Mouse (Mus musculus) limb, embryonic 11.5 days (tissue): ENCODE measurements around the gene 9330182L06Rik. TPM values are rescaled to one million over a fixed set of nuclear protein-coding genes. Genes with fewer than 3 reads are reported as not detected.

Source experiments
- ATAC-seq: fragments of 200-750 bp; cut with Nextera tagmentation; 2 replicates; pipeline ENCODE4 v1.8.0; 2017; ENCODE audit warnings: low read depth; ENCODE audit not compliant: insufficient number of reproducible peaks, low FRiP score, low TSS enrichment
- DNase-seq: peaks from one replicate; pipeline ENCODE4 v3.0.0-alpha.2; 2015; ENCODE audit warnings: low spot score
- H3K27ac ChIP-seq: fragments of 300-500 bp; sonication (generic); replicated peaks from 2 replicates; pipeline ENCODE4 v1.5.1; 2014; ENCODE audit warnings: low read depth, mild to moderate bottlenecking, low read length
- H3K27me3 ChIP-seq: fragments of 300-500 bp; sonication (generic); 2 replicates; pipeline ENCODE4 v1.6.1; 2014; ENCODE audit warnings: mild to moderate bottlenecking, low read length, mixed read lengths; ENCODE audit not compliant: control insufficient read depth, insufficient read depth
- H3K36me3 ChIP-seq: fragments of 300-500 bp; sonication (generic); 2 replicates; pipeline ENCODE4 v1.6.1; 2014; ENCODE audit warnings: mild to moderate bottlenecking, low read length, moderate library complexity, mixed read lengths; ENCODE audit not compliant: control insufficient read depth, insufficient read depth
- H3K4me1 ChIP-seq: fragments of 300-500 bp; sonication (generic); 2 replicates; pipeline ENCODE4 v1.6.1; 2014; ENCODE audit warnings: low read length, mixed read lengths; ENCODE audit not compliant: control insufficient read depth, insufficient read depth
- H3K4me2 ChIP-seq: fragments of 300-500 bp; sonication (generic); 2 replicates; pipeline ENCODE4 v1.6.1; 2014; ENCODE audit warnings: low read depth, mild to moderate bottlenecking, moderate library complexity; ENCODE audit not compliant: severe bottlenecking
- H3K4me3 ChIP-seq: fragments of 300-500 bp; sonication (generic); 2 replicates; pipeline ENCODE4 v1.5.1; 2014; ENCODE audit warnings: low read depth, low read length
- H3K9ac ChIP-seq: fragments of 300-500 bp; sonication (generic); 2 replicates; pipeline ENCODE4 v1.6.1; 2014; ENCODE audit warnings: mild to moderate bottlenecking, low read length
- H3K9me3 ChIP-seq: fragments of 300-500 bp; sonication (generic); 2 replicates; pipeline ENCODE4 v1.6.1; 2016; ENCODE audit warnings: low read length; ENCODE audit not compliant: control insufficient read depth
- WGBS: fragments of 180-500 bp; shearing (Covaris S2); extraction: QIAGEN DNeasy Blood & Tissue Kit; methylation state at CpG from one replicate; pipeline ENCODE4 v1.1.7; 2014; 5-methylcytosine and 5-hydroxymethylcytosine counted together
- polyA plus RNA-seq: library from polyadenylated mRNA; unstranded; fragments of >200 nt; fragmentation: Nextera tagmentation; extraction: Ambion mirVana; gene quantifications from 2 replicates; pipeline ENCODE4 v1.2.1, GENCODE M21; 2014

9330182L06Rik gene
- polyA plus RNA-seq, 1 experiment from 2014 or later: 2.7 TPM

DNA sequence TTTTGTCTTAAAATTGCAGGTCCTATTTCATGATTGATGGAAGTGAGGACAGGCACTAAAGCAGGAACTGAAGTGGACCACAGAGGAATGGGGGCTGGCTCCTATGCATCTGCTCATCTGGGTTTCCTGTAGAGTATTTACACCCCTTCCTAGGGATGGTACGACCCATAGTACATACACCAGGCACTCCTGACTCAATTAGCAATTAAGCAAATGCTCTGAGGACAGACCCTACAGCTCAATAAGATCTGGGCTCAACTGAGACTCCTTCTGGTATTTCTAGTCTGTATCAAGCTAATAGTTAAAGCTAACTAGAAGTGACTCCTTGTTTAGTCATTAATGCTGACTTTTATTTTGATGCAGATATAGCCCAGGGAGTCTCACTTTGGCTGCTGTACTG, 60.9 kb downstream of the 9330182L06Rik start:
- no peak overlapping the region for H3K4me2 ChIP-seq
- no peak overlapping the region for H3K9ac ChIP-seq
- ATAC-seq (no peak), DNase-seq (no peak)
- no peaks in the 10 kb centered on the region for H3K27me3 ChIP-seq
- no peak overlapping the region for H3K27ac ChIP-seq
- H3K4me3 ChIP-seq: no peak overlapping the region
- H3K9me3 ChIP-seq: no peaks in the 10 kb centered on the region
- H3K4me1 ChIP-seq: no peaks in the 10 kb centered on the region
- WGBS: 67% methylated on average over 1 of the region's 1 CpGs
- H3K36me3 ChIP-seq: no peaks in the 10 kb centered on the region

DNA sequence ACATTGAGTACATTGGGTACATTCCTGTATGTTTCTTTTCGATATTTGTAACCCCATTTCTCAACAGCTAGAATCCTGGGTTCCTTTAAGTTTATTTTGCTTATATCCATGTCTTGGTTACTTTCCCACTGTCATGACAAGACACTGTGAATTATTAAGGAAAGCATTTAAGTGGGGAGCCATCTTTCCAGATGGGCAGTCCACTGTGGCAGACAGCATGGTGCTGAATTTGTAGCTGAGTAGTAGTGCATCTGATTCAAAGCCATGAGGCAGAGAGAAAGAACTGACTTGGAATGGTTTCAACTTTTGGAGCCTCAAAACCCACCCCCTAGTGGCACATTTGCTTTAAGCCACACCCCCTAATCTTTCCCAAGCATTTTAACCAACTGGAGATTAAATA, 61.6 kb downstream of the 9330182L06Rik start:
- no peak overlapping the region for H3K4me2 ChIP-seq
- H3K36me3 ChIP-seq: no peaks in the 10 kb centered on the region
- no peak for DNase-seq
- no peak for ATAC-seq
- H3K27ac ChIP-seq: no peak overlapping the region
- H3K4me1 ChIP-seq: no peaks in the 10 kb centered on the region
- WGBS: 91% methylated on average over 1 of the region's 1 CpGs
- H3K9ac ChIP-seq: no peak overlapping the region
- H3K9me3 ChIP-seq: no peaks in the 10 kb centered on the region
- no peaks in the 10 kb centered on the region for H3K27me3 ChIP-seq
- no peak overlapping the region for H3K4me3 ChIP-seq

DNA sequence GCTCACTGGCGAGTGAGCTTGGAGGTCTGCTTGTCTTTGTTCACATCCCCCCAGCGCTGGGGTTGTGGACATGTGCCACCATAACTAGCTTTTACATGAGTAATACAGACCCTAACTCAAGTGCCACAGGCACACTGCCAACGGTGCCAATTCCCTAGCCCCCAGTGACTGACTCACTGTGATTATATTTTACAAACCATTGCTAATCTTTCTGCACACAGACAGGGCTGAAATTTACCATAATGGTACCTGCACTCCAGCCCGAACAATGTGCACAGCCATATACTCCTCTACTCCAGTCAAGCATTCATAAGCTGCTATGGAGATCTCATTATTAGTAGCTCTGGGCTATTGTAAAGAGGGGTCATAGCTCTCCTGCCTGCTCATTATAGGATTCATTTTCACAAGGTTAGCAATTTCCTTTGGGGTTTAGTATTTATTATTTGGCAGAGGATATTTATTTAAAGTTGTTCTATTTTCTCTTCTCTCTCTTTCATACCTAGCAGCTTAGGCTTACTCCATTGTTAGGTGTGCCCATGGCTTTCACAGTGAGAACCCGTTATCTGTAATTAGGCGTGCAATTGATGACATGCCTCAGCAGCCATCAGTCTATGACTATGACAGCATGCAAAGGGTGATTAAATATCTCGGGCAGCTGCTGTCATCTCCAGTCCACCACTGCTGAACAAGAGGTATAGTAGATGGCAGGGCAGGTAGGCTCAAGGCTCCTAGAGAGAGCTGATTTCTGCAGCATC, 73.0 kb downstream of the 9330182L06Rik start:
- no peak for DNase-seq
- no peaks in the 10 kb centered on the region for H3K4me1 ChIP-seq
- no peaks in the 10 kb centered on the region for H3K36me3 ChIP-seq
- no peak overlapping the region for H3K9ac ChIP-seq
- H3K27me3 ChIP-seq: no peaks in the 10 kb centered on the region
- 80% methylated on average over 7 of the region's 7 CpGs for WGBS
- H3K4me2 ChIP-seq: no peak overlapping the region
- H3K9me3 ChIP-seq: no peaks in the 10 kb centered on the region
- no peak for ATAC-seq
- no peak overlapping the region for H3K27ac ChIP-seq
- no peak overlapping the region for H3K4me3 ChIP-seq

DNA sequence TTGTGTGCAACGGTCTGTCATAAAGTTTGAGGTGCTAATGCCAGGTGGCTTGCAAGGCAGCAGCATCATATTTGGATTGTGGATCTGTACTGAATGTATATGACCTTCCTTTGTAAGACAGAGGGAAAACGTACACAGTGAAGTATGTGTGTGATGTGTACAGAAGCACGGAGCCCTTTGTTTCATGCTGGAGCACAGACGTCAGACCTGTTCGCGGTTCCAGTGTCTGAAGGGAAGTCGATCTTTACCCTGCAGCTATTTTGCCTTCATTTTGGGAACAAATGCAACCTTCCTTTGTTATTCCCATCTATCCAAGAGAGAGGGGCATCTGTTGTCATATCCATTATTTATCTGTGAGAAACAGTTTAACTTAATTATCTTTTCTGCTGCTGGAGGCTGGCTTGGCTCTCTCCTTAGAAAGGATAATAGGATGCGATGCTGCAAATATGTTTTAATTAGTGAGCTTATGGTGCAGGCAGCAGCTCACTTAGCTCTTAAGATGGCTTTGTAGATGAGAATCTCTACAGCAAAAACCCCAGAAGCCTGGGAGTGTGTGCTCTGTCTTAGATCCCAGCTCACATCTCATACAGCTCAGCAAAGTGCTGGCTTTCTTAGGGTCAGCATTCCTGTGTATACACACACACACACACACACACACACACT, 73.7 kb downstream of the 9330182L06Rik start:
- no peaks in the 10 kb centered on the region for H3K9me3 ChIP-seq
- no peak overlapping the region for H3K4me2 ChIP-seq
- WGBS: 88% methylated on average over 8 of the region's 8 CpGs
- no peaks in the 10 kb centered on the region for H3K4me1 ChIP-seq
- H3K9ac ChIP-seq: no peak overlapping the region
- DNase-seq: no peak
- H3K27ac ChIP-seq: no peak overlapping the region
- no peak overlapping the region for H3K4me3 ChIP-seq
- no peaks in the 10 kb centered on the region for H3K36me3 ChIP-seq
- no peak for ATAC-seq
- H3K27me3 ChIP-seq: no peaks in the 10 kb centered on the region

DNA sequence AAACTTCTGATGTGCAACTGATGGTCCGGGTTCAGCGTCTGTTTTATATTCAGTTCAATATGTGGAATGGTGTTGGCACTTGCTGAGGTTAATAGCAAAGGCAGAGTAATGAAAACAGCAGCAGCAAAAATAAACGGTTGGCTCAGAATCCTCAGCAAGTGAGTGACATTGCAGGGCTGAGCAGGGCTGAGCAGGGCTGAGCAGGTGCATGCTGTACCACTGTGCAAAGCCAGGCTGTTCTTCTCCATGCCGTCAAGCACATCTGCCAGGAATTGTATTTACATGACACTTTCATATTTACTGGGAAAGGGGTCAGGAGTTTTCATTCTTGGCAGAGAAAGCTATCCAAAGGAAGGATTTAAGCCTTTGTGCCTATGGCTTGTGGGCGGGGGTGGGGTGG, 78.7 kb downstream of the 9330182L06Rik start:
- Histone ChIP-seq H3K4me3 (no peak overlapping the region), H3K4me2 (no peak overlapping the region), H3K27me3 (no peaks in the 10 kb centered on the region), H3K9me3 (no peaks in the 10 kb centered on the region), H3K4me1 (no peaks in the 10 kb centered on the region), H3K36me3 (no peaks in the 10 kb centered on the region), H3K9ac (no peak overlapping the region), H3K27ac (no peak overlapping the region)
- 54% methylated on average over 5 of the region's 5 CpGs for WGBS
- ATAC-seq: no peak
- no peak for DNase-seq

DNA sequence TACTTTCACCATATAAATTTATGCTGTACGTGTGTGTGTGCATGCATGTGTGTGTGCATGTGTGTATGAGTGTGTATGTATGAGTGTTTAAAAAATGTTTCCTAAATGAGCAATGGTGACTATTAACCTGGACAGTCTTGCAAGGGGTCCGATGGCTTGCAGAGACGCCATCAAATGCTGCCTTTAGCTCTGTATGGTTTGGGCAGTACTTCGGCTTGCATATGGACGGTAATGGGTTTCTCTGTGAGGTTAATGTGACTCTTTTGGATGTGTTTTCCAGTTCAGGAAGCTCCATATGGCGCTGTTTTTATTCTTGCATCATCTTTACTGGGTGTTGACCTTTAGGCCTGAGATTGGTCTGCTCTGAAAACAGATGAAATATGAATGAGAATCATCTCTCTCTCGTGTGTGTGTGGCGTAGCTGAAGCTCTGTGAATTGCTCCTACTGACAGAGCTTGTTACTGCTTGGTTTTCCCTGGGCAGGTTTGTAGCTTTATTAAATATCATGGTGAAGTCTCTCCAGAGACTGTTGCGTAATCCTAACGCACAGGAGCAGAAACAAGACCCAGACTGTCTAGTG, 79.2 kb downstream of the 9330182L06Rik start:
- no peak overlapping the region for H3K9ac ChIP-seq
- no peaks in the 10 kb centered on the region for H3K4me1 ChIP-seq
- H3K9me3 ChIP-seq: no peaks in the 10 kb centered on the region
- no peaks in the 10 kb centered on the region for H3K36me3 ChIP-seq
- H3K4me2 ChIP-seq: no peak overlapping the region
- no peak for ATAC-seq
- H3K27ac ChIP-seq: no peak overlapping the region
- no peaks in the 10 kb centered on the region for H3K27me3 ChIP-seq
- WGBS: 85% methylated on average over 10 of the region's 10 CpGs
- no peak for DNase-seq
- no peak overlapping the region for H3K4me3 ChIP-seq

DNA sequence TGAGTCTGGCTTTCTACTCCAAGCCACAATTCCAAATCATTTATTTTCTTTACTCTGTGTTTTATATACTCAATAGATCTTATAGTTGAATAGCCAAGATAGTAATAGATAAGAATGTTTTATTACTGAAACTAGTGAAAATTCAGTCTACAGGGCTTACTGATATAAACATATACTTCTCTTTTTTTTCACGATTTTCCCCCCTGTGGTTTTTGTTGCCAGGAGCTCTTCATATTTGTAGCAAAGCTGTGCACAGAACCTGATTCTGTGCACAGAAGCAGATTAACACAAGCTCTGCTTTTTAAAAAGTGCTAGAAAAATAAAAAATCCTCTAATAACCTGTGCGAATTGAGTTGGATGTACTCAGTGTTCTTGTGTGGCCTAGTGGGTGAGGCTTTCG, 79.7 kb downstream of the 9330182L06Rik start:
- H3K36me3 ChIP-seq: no peaks in the 10 kb centered on the region
- no peaks in the 10 kb centered on the region for H3K4me1 ChIP-seq
- no peak overlapping the region for H3K4me3 ChIP-seq
- DNase-seq (no peak), ATAC-seq (no peak)
- no peak overlapping the region for H3K27ac ChIP-seq
- H3K9me3 ChIP-seq: no peaks in the 10 kb centered on the region
- no peak overlapping the region for H3K4me2 ChIP-seq
- H3K27me3 ChIP-seq: no peaks in the 10 kb centered on the region
- 91% methylated on average over 3 of the region's 3 CpGs for WGBS
- H3K9ac ChIP-seq: no peak overlapping the region

DNA sequence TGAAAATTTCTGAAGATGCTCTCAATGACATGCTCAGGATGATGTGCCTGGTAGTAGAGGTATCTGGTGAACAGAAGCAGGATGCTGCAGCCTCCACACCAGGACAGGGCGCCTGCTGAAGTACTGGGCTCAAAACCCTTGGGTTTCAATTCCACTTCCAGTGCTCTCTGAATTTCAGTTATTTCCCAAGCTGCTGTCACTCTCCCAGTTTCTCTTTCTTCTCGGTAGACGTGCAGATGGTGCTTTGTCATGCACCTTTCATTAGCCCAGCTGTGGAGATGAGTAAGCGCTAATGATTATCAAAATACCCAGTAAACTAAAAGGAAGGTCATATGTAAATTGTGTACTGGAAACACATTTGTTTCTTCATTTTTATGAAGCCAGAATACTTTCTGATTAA, 80.6 kb downstream of the 9330182L06Rik start:
- ATAC-seq (no peak), DNase-seq (no peak)
- H3K4me2 ChIP-seq: no peak overlapping the region
- no peak overlapping the region for H3K9ac ChIP-seq
- 84% methylated on average over 4 of the region's 4 CpGs for whole genome bisulfite sequencing
- H3K4me1 ChIP-seq: no peaks in the 10 kb centered on the region
- H3K27ac ChIP-seq: no peak overlapping the region
- no peaks in the 10 kb centered on the region for H3K27me3 ChIP-seq
- H3K36me3 ChIP-seq: no peaks in the 10 kb centered on the region
- H3K4me3 ChIP-seq: no peak overlapping the region
- no peaks in the 10 kb centered on the region for H3K9me3 ChIP-seq
